Mouse (Mus musculus) brain, embryonic 14.5 days (tissue): ENCODE measurements around the gene Kcnq1.

ENCODE experiments used
- CTCF ChIP-seq: fragments of 200-500 bp; IDR thresholded peaks from 2 replicates; pipeline ENCODE4 v1.5.1; 2012; ENCODE audit warnings: inconsistent platforms, mild to moderate bottlenecking, moderate library complexity, borderline replicate concordance; ENCODE audit not compliant: insufficient read depth, insufficient read length; ENCODE audit errors: extremely low read depth
- POLR2A ChIP-seq: fragments of 200-500 bp; IDR thresholded peaks from 2 replicates; pipeline ENCODE4 v1.6.1; 2012; ENCODE audit warnings: mild to moderate bottlenecking, inconsistent platforms, borderline replicate concordance; ENCODE audit not compliant: poor library complexity, insufficient read depth, insufficient read length, severe bottlenecking; ENCODE audit errors: extremely low read depth

DNA sequence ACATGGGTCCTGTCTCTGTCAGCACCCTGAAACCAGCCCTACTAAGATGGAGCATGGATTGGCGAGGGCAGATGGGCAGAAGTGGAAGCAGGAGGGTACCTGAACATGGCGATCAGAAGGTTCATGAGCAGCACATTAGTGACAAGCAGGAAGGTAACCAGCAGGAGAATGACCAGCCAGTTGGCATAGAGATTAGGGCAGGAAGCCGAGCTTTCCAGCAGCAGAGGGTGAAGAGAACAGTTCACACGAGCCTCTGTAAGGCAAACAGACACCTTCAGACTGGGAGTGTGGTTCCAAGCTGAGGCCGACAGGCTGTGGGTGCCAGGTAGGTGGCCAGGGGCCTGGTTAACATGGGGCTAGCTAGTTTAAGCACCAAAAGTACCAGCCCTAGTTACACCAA is 30.8 kb upstream of the Kcnq1 start:
- TF ChIP-seq POLR2A (no peak), CTCF (no peak)
